Mouse (Mus musculus) CH12.LX (cell line): ENCODE results near the gene Slc3a1. TPM values are rescaled to one million over a fixed set of nuclear protein-coding genes. Genes with fewer than 3 reads are reported as not detected.

Experiments
- DNase-seq: peaks from one replicate; pipeline ENCODE4 v3.0.0-alpha.2; 2013; ENCODE audit errors: extremely low read depth
- H3K27ac ChIP-seq: 2 replicates; pipeline ENCODE4 v1.5.1; 2012; ENCODE audit warnings: low read depth, mild to moderate bottlenecking, control low read depth, moderate library complexity; ENCODE audit not compliant: insufficient read depth
- H3K27me3 ChIP-seq: replicated peaks from 2 replicates; pipeline ENCODE3; 2012; ENCODE audit warnings: inconsistent platforms
- H3K36me3 ChIP-seq, 2 experiments: replicated peaks in 1 of 2; 2 replicates each; pipeline versions ENCODE3 to v1.6.1; 2012; ENCODE audit warnings: inconsistent platforms in 1 of 2, low read length in 1 of 2, mild to moderate bottlenecking in 1 of 2, mixed read lengths in 1 of 2, moderate library complexity in 1 of 2; ENCODE audit not compliant: control insufficient read depth in 1 of 2, insufficient read depth in 1 of 2
- H3K4me1 ChIP-seq, 2 experiments: 2 replicates each; pipeline ENCODE4 v1.6.1; 2012; ENCODE audit warnings: inconsistent platforms in 1 of 2, moderate library complexity in 1 of 2; ENCODE audit not compliant: insufficient read depth in 2 of 2, control insufficient read depth in 1 of 2
- H3K4me2 ChIP-seq: 2 replicates; pipeline ENCODE4 v1.6.1; 2012; ENCODE audit warnings: low read depth, mild to moderate bottlenecking, control low read depth; ENCODE audit not compliant: poor library complexity, insufficient read depth, severe bottlenecking
- H3K4me3 ChIP-seq, 3 experiments: fragments of 150-350 bp in 1 of 3; sonication (generic) in 1 of 3; replicated peaks in 1 of 3; 2 replicates each; pipeline versions ENCODE3 to v1.5.1; 2011 to 2012; ENCODE audit warnings: low read depth in 2 of 3, low read length in 2 of 3, mild to moderate bottlenecking in 2 of 3, moderate library complexity in 2 of 3, control low read depth in 1 of 3, improper control_type of control experiment in 1 of 3, inconsistent platforms in 1 of 3, mixed read lengths in 1 of 3; ENCODE audit not compliant: poor library complexity in 1 of 3
- H3K79me2 ChIP-seq: replicated peaks from 2 replicates; pipeline ENCODE4 v1.6.1; 2012; ENCODE audit warnings: mild to moderate bottlenecking, moderate library complexity; ENCODE audit not compliant: control insufficient read depth, poor library complexity, insufficient read depth, severe bottlenecking; ENCODE audit errors: extremely low read depth
- H3K9ac ChIP-seq: 2 replicates; pipeline ENCODE4 v1.6.1; 2012; ENCODE audit warnings: low read depth, mild to moderate bottlenecking, control low read depth, moderate library complexity; ENCODE audit not compliant: insufficient read depth
- H3K9me3 ChIP-seq: replicated peaks from 2 replicates; pipeline ENCODE3; 2012; ENCODE audit warnings: low read length, inconsistent platforms, mixed read lengths
- CTCF ChIP-seq, 2 experiments: IDR thresholded peaks in 1 of 2; conservative IDR thresholded peaks in 1 of 2; 2 replicates each; pipeline ENCODE4 v1.5.1; 2011 to 2012; ENCODE audit warnings: low read depth in 2 of 2, low read length in 2 of 2, improper control_type of control experiment in 1 of 2, inconsistent platforms in 1 of 2, mild to moderate bottlenecking in 1 of 2, moderate library complexity in 1 of 2
- E2F4 ChIP-seq: IDR thresholded peaks from 2 replicates; pipeline ENCODE4 v1.6.1; 2011; ENCODE audit warnings: low read depth, low read length, improper control_type of control experiment; ENCODE audit not compliant: insufficient replicate concordance
- ELF1 ChIP-seq: IDR thresholded peaks from 2 replicates; pipeline ENCODE4 v1.6.1; 2014; ENCODE audit warnings: low read depth, mild to moderate bottlenecking, inconsistent platforms, low read length, improper control_type of control experiment
- GABPA ChIP-seq: IDR thresholded peaks from 2 replicates; pipeline ENCODE4 v1.6.1; 2012; ENCODE audit warnings: low read depth, low read length, improper control_type of control experiment, inconsistent platforms; ENCODE audit not compliant: insufficient replicate concordance
- KAT2A ChIP-seq: IDR thresholded peaks from 2 replicates; pipeline ENCODE4 v1.6.1; 2012; ENCODE audit warnings: low read length, improper control_type of control experiment, inconsistent platforms; ENCODE audit not compliant: insufficient replicate concordance
- NRF1 ChIP-seq: IDR thresholded peaks from 2 replicates; pipeline ENCODE4 v1.6.1; 2014; ENCODE audit warnings: low read depth, mild to moderate bottlenecking, inconsistent platforms, low read length, improper control_type of control experiment, moderate library complexity
- POLR2AphosphoS2 ChIP-seq: IDR thresholded peaks from 2 replicates; pipeline ENCODE4 v1.6.1; 2011; ENCODE audit warnings: low read depth, low read length, improper control_type of control experiment
- RAD21 ChIP-seq: IDR thresholded peaks from 2 replicates; pipeline ENCODE4 v1.6.1; 2011; ENCODE audit warnings: low read depth, mild to moderate bottlenecking, low read length, improper control_type of control experiment, moderate library complexity
- SMC3 ChIP-seq: IDR thresholded peaks from 2 replicates; pipeline ENCODE4 v1.6.1; 2011; ENCODE audit warnings: low read depth, low read length, improper control_type of control experiment
- TCF12 ChIP-seq: IDR thresholded peaks from 2 replicates; pipeline ENCODE4 v1.6.1; 2014; ENCODE audit warnings: low read depth, mild to moderate bottlenecking, inconsistent platforms, low read length, improper control_type of control experiment
- UBTF ChIP-seq: IDR thresholded peaks from 2 replicates; pipeline ENCODE4 v1.6.1; 2012; ENCODE audit warnings: low read depth, mild to moderate bottlenecking, inconsistent platforms, low read length, improper control_type of control experiment, moderate library complexity
- USF1 ChIP-seq: IDR thresholded peaks from 2 replicates; pipeline ENCODE4 v1.6.1; 2014; ENCODE audit warnings: low read depth, mild to moderate bottlenecking, inconsistent platforms, low read length, improper control_type of control experiment
- ZKSCAN1 ChIP-seq: IDR thresholded peaks from 2 replicates; pipeline ENCODE4 v1.6.1; 2012; ENCODE audit warnings: low read depth, inconsistent platforms, low read length, improper control_type of control experiment, borderline replicate concordance
- ZMIZ1 ChIP-seq: IDR thresholded peaks from 2 replicates; pipeline ENCODE4 v1.6.1; 2012; ENCODE audit warnings: low read depth, mild to moderate bottlenecking, inconsistent platforms, low read length, improper control_type of control experiment
- ZNF384 ChIP-seq: IDR thresholded peaks from 2 replicates; pipeline ENCODE4 v1.6.1; 2012; ENCODE audit warnings: low read depth, low read length, improper control_type of control experiment, inconsistent platforms
- dilution Hi-C: fragments of 300-500 bp; cut with MboI; formaldehyde crosslinking; loops from 2 replicates; pipeline ENCODE4 v1.14.3; 2020; ENCODE audit warnings: low sequenced_read_pairs; ENCODE audit not compliant: extremely low pct_unique_long_range_greater_than_20kb, extremely low pct_ligation_motif_present
- in situ Hi-C: fragments of 300-500 bp; cut with MboI; formaldehyde crosslinking; loops from 3 replicates; pipeline ENCODE4 v1.14.3; 2019; ENCODE audit warnings: low sequenced_read_pairs, low pct_ligation_motif_present, low pct_unique_long_range_greater_than_20kb, mixed read lengths
- polyA plus RNA-seq: library from polyadenylated mRNA; unstranded; fragments of >175 nt; gene quantifications from 2 replicates; pipeline ENCODE4 v1.2.1, GENCODE M21; 2012; ENCODE audit warnings: low read depth; ENCODE audit not compliant: insufficient read length
- total RNA-seq, 2 experiments: library from RNA; depleted of rRNA; stranded (reverse); fragments of 300-350 nt in 1 of 2; fragments of >200 nt in 1 of 2; gene quantifications; 2 replicates each; pipeline ENCODE4 v1.2.3; 2012 to 2014

Slc3a1 gene
- total and polyA plus RNA-seq, 3 experiments: 0.04 TPM; not detected in 2

DNA sequence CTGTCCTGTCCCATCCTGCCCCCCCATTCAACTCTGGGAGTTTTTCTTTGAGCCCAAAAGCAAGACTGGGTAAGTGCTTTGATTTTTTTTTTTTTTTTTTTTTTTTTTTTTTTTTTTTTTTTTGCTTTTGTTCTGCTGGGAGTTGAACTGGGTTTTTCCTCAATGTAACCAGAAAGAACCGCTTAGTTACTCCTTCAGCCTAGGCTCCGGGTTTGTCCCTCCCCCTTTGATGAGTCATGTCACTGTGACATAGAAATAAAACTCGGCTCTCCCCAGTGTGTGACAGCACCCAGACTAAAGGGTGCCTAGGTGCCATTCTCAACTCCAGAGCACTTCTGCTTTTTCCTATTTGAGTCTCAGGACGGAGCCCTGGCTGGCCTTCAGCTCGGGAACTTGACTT is 9.4 kb upstream of the Slc3a1 start:
- in situ Hi-C loops: no loop called here
- TF ChIP-seq ZNF384: peak; percentile 97
- TF ChIP-seq UBTF: no peak
- TF ChIP-seq ZMIZ1: no peak
- H3K4me3 ChIP-seq: no peak overlapping the region
- H3K27ac ChIP-seq: peak overlapping the region; percentile 44; the same call in 1 of the 2 replicates
- H3K4me2 ChIP-seq: no peak overlapping the region; the same call in 1 of the 2 replicates
- no peaks in the 10 kb centered on the region for H3K27me3 ChIP-seq
- H3K9me3 ChIP-seq: no peaks in the 10 kb centered on the region
- H3K79me2 ChIP-seq: no peaks in the 10 kb centered on the region
- H3K9ac ChIP-seq: no peak overlapping the region
- dilution Hi-C loops: no loop called here
- peak; percentile 83 for DNase-seq
- H3K4me1 ChIP-seq: peaks cover 20 to 49% of the 10 kb centered on the region in 2 experiments
- H3K36me3 ChIP-seq: peaks cover 0 to 7% of the 10 kb centered on the region in 2 experiments

DNA sequence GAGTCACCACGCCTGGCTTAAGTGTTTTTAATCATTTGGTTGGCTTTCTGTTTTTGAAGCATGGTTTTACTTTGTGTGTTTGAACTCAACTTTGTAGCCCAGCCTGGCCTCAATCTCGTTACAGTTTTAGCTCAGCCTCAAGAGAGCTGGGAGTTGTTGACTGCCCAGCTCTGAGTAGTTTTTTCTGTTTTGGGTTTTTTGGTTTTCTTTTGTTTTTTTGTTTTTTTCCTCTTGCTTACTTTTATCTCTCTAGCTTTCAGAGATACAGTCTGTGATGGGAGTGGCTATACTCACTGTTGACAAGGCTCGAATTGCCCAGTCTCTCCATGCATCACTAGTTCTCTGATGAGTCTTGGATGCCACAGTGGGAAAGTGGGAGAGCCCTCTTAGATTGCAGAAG is 7.8 kb upstream of the Slc3a1 start:
- DNase-seq: no peak
- in situ Hi-C loops: no loop called here

DNA sequence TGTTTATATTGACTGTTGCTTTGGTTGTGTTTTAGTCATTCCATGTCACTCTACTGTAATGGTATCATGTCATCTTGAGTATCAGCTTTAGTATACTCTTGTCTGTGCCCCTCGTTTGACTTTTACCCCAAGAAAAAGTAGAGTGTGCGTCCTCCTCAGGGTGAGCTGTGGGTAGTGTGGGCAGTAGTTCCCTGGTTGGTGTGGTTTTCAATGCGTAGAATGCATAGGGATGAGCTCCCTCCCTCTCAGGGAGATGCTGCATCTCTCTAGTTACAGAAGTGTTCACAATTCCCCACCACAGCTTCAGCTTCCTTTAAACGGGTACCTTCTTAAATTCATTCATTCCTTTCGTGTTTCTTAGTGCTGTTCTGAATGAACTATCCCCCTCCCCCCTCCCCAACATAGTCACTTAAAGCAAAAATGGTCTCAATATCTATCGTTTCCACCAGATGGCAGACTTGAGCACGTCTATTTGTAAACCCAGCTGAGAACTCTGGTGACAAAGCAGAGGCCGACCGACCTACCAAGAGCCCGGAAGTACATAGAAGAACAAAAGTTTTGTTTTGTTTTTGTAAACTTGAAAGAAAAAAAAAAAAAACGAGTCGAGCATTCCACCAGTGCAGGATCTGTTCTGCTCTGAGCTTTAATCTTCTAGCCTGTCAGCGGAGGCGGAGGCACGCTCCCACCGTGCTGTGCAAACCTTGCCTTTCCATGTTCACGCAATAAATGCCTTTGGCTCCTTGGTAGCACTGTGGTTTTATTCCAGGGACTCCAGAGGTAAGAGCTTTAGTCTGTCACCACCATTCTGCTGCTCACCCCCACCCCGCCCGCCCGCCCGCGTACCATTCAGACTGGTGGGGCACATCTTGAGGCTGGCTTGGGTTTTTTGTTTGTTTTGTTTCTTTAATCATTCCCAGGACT is 4.7 kb upstream of the Slc3a1 start:
- H3K9me3 ChIP-seq: no peaks in the 10 kb centered on the region
- H3K36me3 ChIP-seq: peaks cover 0 to 10% of the 10 kb centered on the region in 2 experiments
- dilution Hi-C loops: no loop called here
- TF ChIP-seq CTCF (conservative IDR thresholded peaks at IDR 0.05 in 1 of 2, IDR thresholded peaks at IDR 0.05 in 1 of 2; ENCODE audit: low read depth in 2 of 2, low read length in 2 of 2): peak; percentile 51 to 67
- TF ChIP-seq ELF1: peak; percentile 78
- no peak for TF ChIP-seq USF1
- TF ChIP-seq POLR2AphosphoS2: no peak
- TF ChIP-seq NRF1: no peak
- TF ChIP-seq TCF12: no peak
- no peak for TF ChIP-seq E2F4
- peak; percentile 52 for TF ChIP-seq SMC3
- no peak for TF ChIP-seq KAT2A
- TF ChIP-seq RAD21: peak; percentile 37
- no peak for TF ChIP-seq GABPA
- TF ChIP-seq, all 38 proteins: peak for 4
- Histone ChIP-seq H3K4me1 (peaks cover 11 to 30% of the 10 kb centered on the region in 2 experiments), H3K27me3 (no peaks in the 10 kb centered on the region), H3K27ac (no peak overlapping the region), H3K4me3 (no peak overlapping the region), H3K4me2 (no peak overlapping the region), H3K79me2 (no peaks in the 10 kb centered on the region), H3K9ac (no peak overlapping the region)
- DNase-seq: peak; percentile 91
- in situ Hi-C loops: no loop called here

More for the DNA sequence above, 7.8 kb upstream of the Slc3a1 start:
- Histone ChIP-seq H3K27me3 (no peaks in the 10 kb centered on the region), H3K79me2 (no peaks in the 10 kb centered on the region), H3K36me3 (peaks cover 0 to 16% of the 10 kb centered on the region in 2 experiments), H3K4me1 (peaks cover 17 to 41% of the 10 kb centered on the region in 2 experiments), H3K9ac (no peak overlapping the region), H3K9me3 (no peaks in the 10 kb centered on the region), H3K4me2 (no peak overlapping the region), H3K4me3 (no peak overlapping the region), H3K27ac (no peak overlapping the region)
- dilution Hi-C loops: no loop called here
- TF ChIP-seq ZNF384 (no peak), ZKSCAN1 (peak; percentile 60; the same call in 1 of the 2 replicates)
